Mouse (Mus musculus): ENCODE measurements around the gene Gmppa.

Gene Gmppa

GRCm38 (mm10) chr1:75490785-75491551, 55.2 kb downstream of the Gmppa start:
- DNase-seq = no peak

- no peak for DNase-seq
These were observed 56.9 kb downstream of the Gmppa start for GRCm38 (mm10) chr1:75492579-75493170.
